Mouse (Mus musculus): ENCODE data around the gene Lyz2. TPM values are rescaled to one million over a fixed set of nuclear protein-coding genes. Genes with fewer than 3 reads are reported as not detected.
"Not testable (repeated sequence)": the region's sequence is repeated elsewhere in the genome, so short reads cannot be mapped to it uniquely, and the experiment has no call there.

Gene Lyz2
- polyA plus RNA-seq, 1 experiment from 2014 or later = 146 TPM

DNA sequence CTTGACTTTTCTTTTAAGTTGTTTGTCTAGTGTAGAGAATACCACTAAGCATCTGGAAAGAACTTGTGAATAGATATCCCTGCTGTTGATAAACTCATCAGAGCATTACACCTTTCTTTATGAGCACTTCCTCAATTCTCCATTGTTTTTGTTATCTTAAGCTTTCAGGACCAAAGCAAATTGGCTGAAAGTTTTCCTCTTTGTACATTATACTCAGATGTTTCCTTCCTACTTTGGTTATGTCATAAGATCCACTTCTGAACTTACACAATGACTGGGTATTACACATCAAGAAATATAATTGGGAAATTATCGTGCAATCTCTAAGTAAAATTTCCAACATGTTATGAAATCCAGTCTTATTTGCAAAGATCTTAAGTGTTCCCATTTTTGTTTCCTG, 19.6 kb upstream of the Lyz2 start:
- DNase-seq (ENCODE audit: low spot score) (no peak), ATAC-seq (ENCODE audit: low read depth) (no peak)
- no peaks in the 10 kb centered on the region for H3K36me3 ChIP-seq (ENCODE audit: control insufficient read depth, insufficient read depth, low read length)
- H3K9ac ChIP-seq (ENCODE audit: low read depth, low read length) = no peak overlapping the region
- H3K4me3 ChIP-seq (ENCODE audit: low read depth, low read length) = no peak overlapping the region
- no peak overlapping the region for H3K4me2 ChIP-seq (ENCODE audit: low read depth, low read length)
- no peaks in the 10 kb centered on the region for H3K27me3 ChIP-seq (replicated peaks; ENCODE audit: control insufficient read depth, insufficient read depth, low read length)
- no peak overlapping the region for H3K27ac ChIP-seq (replicated peaks; ENCODE audit: low read depth, low read length)
- WGBS = 84% methylated on average over 1 of the region's 1 CpGs
- H3K9me3 ChIP-seq (ENCODE audit: control insufficient read depth, low read length) = no peaks in the 10 kb centered on the region
- no peaks in the 10 kb centered on the region for H3K4me1 ChIP-seq (ENCODE audit: control insufficient read depth, insufficient read depth, low read length)

DNA sequence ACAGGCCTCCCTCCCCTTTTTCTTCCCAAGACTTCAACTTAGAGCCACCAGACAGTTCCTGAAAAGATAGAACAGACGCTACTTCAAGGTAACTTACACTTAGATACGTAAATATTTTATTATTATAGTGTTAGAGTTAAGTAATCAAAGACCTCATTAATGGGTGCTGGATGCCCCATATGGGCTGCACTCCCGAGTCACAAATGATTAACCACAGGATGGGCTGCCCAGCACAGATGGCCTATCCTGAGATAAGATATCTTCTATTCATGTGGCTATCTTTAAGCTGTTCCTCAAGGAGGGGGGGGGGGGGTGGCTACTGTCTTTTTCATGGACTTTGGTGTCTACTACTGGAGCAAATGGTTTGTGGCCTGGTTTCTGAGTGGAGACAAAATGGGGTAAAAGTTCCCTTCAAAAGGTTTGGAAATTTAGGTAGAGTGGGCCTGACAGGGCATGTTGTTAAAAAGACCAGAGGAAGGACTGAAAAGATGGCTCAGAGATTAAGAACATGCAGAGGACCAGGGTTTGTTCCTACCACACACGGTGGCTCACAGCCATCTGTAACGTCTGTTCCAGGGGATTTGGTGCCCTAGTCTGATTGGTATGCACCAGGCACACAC, 17.9 kb upstream of the Lyz2 start:
- DNase-seq (ENCODE audit: low spot score) (no peak), ATAC-seq (ENCODE audit: low read depth) (no peak)
- Histone ChIP-seq H3K27me3 (replicated peaks; ENCODE audit: control insufficient read depth, insufficient read depth, low read length) (no peaks in the 10 kb centered on the region), H3K4me3 (ENCODE audit: low read depth, low read length) (no peak overlapping the region), H3K27ac (replicated peaks; ENCODE audit: low read depth, low read length) (no peak overlapping the region), H3K9me3 (ENCODE audit: control insufficient read depth, low read length) (no peaks in the 10 kb centered on the region), H3K4me2 (ENCODE audit: low read depth, low read length) (no peak overlapping the region), H3K4me1 (ENCODE audit: control insufficient read depth, insufficient read depth, low read length) (no peaks in the 10 kb centered on the region), H3K36me3 (ENCODE audit: control insufficient read depth, insufficient read depth, low read length) (no peaks in the 10 kb centered on the region), H3K9ac (ENCODE audit: low read depth, low read length) (no peak overlapping the region)
- 81% methylated on average over 5 of the region's 5 CpGs for WGBS

DNA sequence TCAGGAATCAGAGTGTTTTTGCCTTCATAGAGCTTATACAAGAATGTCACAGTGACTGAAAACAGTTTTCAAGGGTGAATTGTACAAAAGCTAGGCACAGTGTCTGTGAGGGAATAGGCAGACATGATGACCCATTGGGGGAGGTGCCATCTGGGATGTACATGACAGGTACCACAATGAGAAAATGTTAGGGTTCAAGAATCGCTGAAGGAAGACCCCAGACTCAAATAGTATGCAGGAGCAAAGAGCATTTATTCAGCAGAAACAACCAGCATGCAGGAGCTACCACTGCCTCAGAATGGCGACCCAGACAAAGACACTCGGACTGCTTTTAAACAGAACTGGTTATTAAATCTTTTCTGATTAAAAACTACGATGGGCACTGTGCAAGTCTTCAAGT, 17.0 kb upstream of the Lyz2 start:
- ATAC-seq (ENCODE audit: low read depth) = no peak

DNA sequence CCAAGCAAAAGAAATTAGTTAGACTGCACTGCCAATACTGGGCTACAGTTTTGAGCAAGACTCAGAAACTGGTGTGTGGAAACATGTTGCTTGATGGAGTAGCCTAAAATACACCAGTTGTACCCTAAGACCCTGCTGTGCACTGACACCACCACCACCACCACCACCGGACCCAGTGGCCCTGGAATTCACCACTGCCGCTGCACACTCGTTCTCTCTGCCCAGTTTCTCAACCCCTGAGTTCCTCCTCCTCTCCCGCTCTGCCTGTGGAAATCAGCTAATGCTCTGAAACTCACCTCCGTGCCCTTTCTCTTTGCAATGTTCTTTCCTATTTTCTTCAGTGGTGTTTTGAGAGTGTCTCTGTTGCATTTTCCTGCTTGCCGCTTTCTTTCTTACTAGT, 16.2 kb upstream of the Lyz2 start:
- ATAC-seq (ENCODE audit: low read depth) = no peak
- no peaks in the 10 kb centered on the region for H3K4me1 ChIP-seq (ENCODE audit: control insufficient read depth, insufficient read depth, low read length)
- H3K9me3 ChIP-seq (ENCODE audit: control insufficient read depth, low read length) = no peaks in the 10 kb centered on the region
- no peak for DNase-seq (ENCODE audit: low spot score)
- 87% methylated on average over 6 of the region's 6 CpGs for WGBS
- no peak overlapping the region for H3K4me3 ChIP-seq (ENCODE audit: low read depth, low read length)
- no peaks in the 10 kb centered on the region for H3K27me3 ChIP-seq (replicated peaks; ENCODE audit: control insufficient read depth, insufficient read depth, low read length)
- H3K4me2 ChIP-seq (ENCODE audit: low read depth, low read length) = no peak overlapping the region
- no peak overlapping the region for H3K9ac ChIP-seq (ENCODE audit: low read depth, low read length)
- H3K36me3 ChIP-seq (ENCODE audit: control insufficient read depth, insufficient read depth, low read length) = no peaks in the 10 kb centered on the region
- no peak overlapping the region for H3K27ac ChIP-seq (replicated peaks; ENCODE audit: low read depth, low read length)

More for the DNA sequence above, 17.0 kb upstream of the Lyz2 start:
- Histone ChIP-seq H3K4me1 (ENCODE audit: control insufficient read depth, insufficient read depth, low read length) (no peaks in the 10 kb centered on the region), H3K27ac (replicated peaks; ENCODE audit: low read depth, low read length) (no peak overlapping the region), H3K36me3 (ENCODE audit: control insufficient read depth, insufficient read depth, low read length) (no peaks in the 10 kb centered on the region), H3K9me3 (ENCODE audit: control insufficient read depth, low read length) (no peaks in the 10 kb centered on the region), H3K4me3 (ENCODE audit: low read depth, low read length) (no peak overlapping the region), H3K27me3 (replicated peaks; ENCODE audit: control insufficient read depth, insufficient read depth, low read length) (no peaks in the 10 kb centered on the region), H3K4me2 (ENCODE audit: low read depth, low read length) (no peak overlapping the region), H3K9ac (ENCODE audit: low read depth, low read length) (no peak overlapping the region)
- WGBS = 85% methylated on average over 4 of the region's 4 CpGs
- DNase-seq (ENCODE audit: low spot score) = no peak

- 78% methylated on average over 5 of the region's 5 CpGs for WGBS
- ATAC-seq (ENCODE audit: low read depth) (no peak), DNase-seq (ENCODE audit: low spot score) (no peak)
- Histone ChIP-seq H3K4me2 (ENCODE audit: low read depth, low read length) (no peak within 1 kb of the TSS), H3K9ac (ENCODE audit: low read depth, low read length) (no peak within 1 kb of the TSS), H3K27ac (replicated peaks; ENCODE audit: low read depth, low read length) (no peak within 1 kb of the TSS), H3K36me3 (ENCODE audit: control insufficient read depth, insufficient read depth, low read length) (no peaks in the 10 kb centered on the region), H3K4me3 (ENCODE audit: low read depth, low read length) (no peak within 1 kb of the TSS), H3K27me3 (replicated peaks; ENCODE audit: control insufficient read depth, insufficient read depth, low read length) (no peaks in the 10 kb centered on the region), H3K9me3 (ENCODE audit: control insufficient read depth, low read length) (no peaks in the 10 kb centered on the region), H3K4me1 (ENCODE audit: control insufficient read depth, insufficient read depth, low read length) (no peaks in the 10 kb centered on the region)
These were observed 10.6 kb upstream of the Lyz2 start, which contains the start of gene Lyz1 for GRCm38 (mm10) chr10:117292671-117293070. TSS of gene Lyz1 (minus strand) at chr10:117292868.

- H3K27ac ChIP-seq (replicated peaks; ENCODE audit: low read depth, low read length); H3K9me3 ChIP-seq (ENCODE audit: control insufficient read depth, low read length); H3K4me3 ChIP-seq (ENCODE audit: low read depth, low read length); H3K36me3 ChIP-seq (ENCODE audit: control insufficient read depth, insufficient read depth, low read length); H3K4me1 ChIP-seq (ENCODE audit: control insufficient read depth, insufficient read depth, low read length); H3K27me3 ChIP-seq (replicated peaks; ENCODE audit: control insufficient read depth, insufficient read depth, low read length); DNase-seq (ENCODE audit: low spot score); ATAC-seq (ENCODE audit: low read depth); H3K4me2 ChIP-seq (ENCODE audit: low read depth, low read length); H3K9ac ChIP-seq (ENCODE audit: low read depth, low read length): not testable (repeated sequence)
- WGBS = 88% methylated on average over 6 of the region's 6 CpGs
These were observed 8.8 kb upstream of the Lyz2 start for GRCm38 (mm10) chr10:117290936-117291335.

GRCm38 (mm10) chr10:117290046-117290870, 8.1 kb upstream of the Lyz2 start:
- ATAC-seq (ENCODE audit: low read depth) (no peak), DNase-seq (ENCODE audit: low spot score) (no peak)
- Histone ChIP-seq H3K27me3 (replicated peaks; ENCODE audit: control insufficient read depth, insufficient read depth, low read length) (no peaks in the 10 kb centered on the region), H3K4me3 (ENCODE audit: low read depth, low read length) (no peak overlapping the region), H3K9ac (ENCODE audit: low read depth, low read length) (no peak overlapping the region), H3K4me2 (ENCODE audit: low read depth, low read length) (no peak overlapping the region), H3K4me1 (ENCODE audit: control insufficient read depth, insufficient read depth, low read length) (no peaks in the 10 kb centered on the region), H3K36me3 (ENCODE audit: control insufficient read depth, insufficient read depth, low read length) (no peaks in the 10 kb centered on the region), H3K27ac (replicated peaks; ENCODE audit: low read depth, low read length) (no peak overlapping the region), H3K9me3 (ENCODE audit: control insufficient read depth, low read length) (no peaks in the 10 kb centered on the region)
- 35% methylated on average over 6 of the region's 6 CpGs for WGBS

DNA sequence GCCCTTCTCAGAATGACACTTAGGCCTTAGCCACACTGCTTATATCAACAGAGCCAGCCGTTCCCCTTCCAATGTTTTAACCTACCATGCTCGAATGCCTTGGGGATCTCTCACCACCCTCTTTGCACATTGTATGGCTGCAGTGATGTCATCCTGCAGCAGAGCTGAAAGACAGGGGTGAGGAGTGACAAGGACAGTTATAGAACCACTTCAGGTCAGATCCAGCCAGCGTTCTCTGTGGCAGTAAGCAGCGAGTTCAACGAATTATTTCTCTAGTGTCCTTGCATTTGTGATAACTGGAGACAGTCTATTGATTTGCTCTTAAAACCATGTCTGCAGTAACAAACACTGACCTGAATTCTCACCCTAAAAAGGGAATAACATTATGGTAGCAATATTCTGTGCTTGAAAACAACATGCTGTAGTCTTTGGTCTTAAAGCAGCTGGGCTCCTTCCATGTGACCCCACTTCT, 6.9 kb upstream of the Lyz2 start:
- H3K4me1 ChIP-seq (ENCODE audit: control insufficient read depth, insufficient read depth, low read length) = not testable (repeated sequence)
- WGBS = 84% methylated on average over 5 of the region's 5 CpGs

More for the DNA sequence above, 6.9 kb upstream of the Lyz2 start:
- H3K4me2 ChIP-seq (ENCODE audit: low read depth, low read length); H3K4me3 ChIP-seq (ENCODE audit: low read depth, low read length); H3K9me3 ChIP-seq (ENCODE audit: control insufficient read depth, low read length); H3K9ac ChIP-seq (ENCODE audit: low read depth, low read length); DNase-seq (ENCODE audit: low spot score); ATAC-seq (ENCODE audit: low read depth); H3K27ac ChIP-seq (replicated peaks; ENCODE audit: low read depth, low read length); H3K36me3 ChIP-seq (ENCODE audit: control insufficient read depth, insufficient read depth, low read length); H3K27me3 ChIP-seq (replicated peaks; ENCODE audit: control insufficient read depth, insufficient read depth, low read length): not testable (repeated sequence)
